Mouse (Mus musculus): Measurements from ENCODE around the gene Cpox.

- no peak for TF ChIP-seq ZC3H11A (IDR thresholded peaks at IDR 0.05; ENCODE audit: borderline replicate concordance, low read depth, low read length)
- no peak for TF ChIP-seq MAFK (IDR thresholded peaks at IDR 0.05; ENCODE audit: insufficient read depth, low read depth, low read length)
- TF ChIP-seq CHD2 (IDR thresholded peaks at IDR 0.05; ENCODE audit: low read depth, low read length), result no peak
Observed at GRCm38 (mm10) chr16:58627597-58628335, 42.3 kb upstream of the Cpox start.
